Mouse (Mus musculus) bone marrow macrophage, adult 2 months (primary cell): Measurements from ENCODE around the gene Creb5.

Experiments
- CTCF ChIP-seq: IDR thresholded peaks from 2 replicates; pipeline ENCODE4 v1.5.1; 2012; ENCODE audit warnings: low read depth, mild to moderate bottlenecking, low read length, moderate library complexity
- POLR2A ChIP-seq: IDR thresholded peaks from 2 replicates; pipeline ENCODE4 v1.6.1; 2012; ENCODE audit warnings: mild to moderate bottlenecking, low read depth, low read length, borderline replicate concordance

DNA sequence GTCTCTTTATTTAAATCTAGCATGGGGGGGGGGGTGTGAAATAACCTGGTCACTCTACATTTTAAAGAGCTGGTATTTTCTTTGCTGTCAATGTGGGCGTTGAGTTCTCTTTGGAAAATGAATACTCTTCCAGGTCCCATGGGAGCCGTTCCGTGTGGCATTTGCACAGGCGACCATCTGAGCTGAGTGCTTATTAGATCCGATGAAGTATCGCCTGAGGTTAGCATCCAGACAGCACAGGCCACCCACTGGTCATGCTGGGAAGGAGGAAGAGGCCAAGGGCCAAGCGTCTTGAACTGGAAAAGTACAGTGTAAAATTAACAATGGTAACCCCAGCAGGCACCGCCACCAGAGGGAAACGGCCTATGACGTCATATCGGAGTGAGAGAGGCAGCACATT is 24.7 kb upstream of the Creb5 start:
- no peak for TF ChIP-seq POLR2A
- no peak for TF ChIP-seq CTCF
